Mouse (Mus musculus): ENCODE measurements around the gene Gm6812. TPM values are rescaled to one million over a fixed set of nuclear protein-coding genes. Genes with fewer than 3 reads are reported as not detected.
"Not testable (repeated sequence)": the region's sequence is repeated elsewhere in the genome, so short reads cannot be mapped to it uniquely, and the experiment has no call there.

The Gm6812 gene
- not detected in 2 replicates for polyA plus RNA-seq (2014; fragmentation: Nextera tagmentation; extraction: Ambion mirVana)

DNA sequence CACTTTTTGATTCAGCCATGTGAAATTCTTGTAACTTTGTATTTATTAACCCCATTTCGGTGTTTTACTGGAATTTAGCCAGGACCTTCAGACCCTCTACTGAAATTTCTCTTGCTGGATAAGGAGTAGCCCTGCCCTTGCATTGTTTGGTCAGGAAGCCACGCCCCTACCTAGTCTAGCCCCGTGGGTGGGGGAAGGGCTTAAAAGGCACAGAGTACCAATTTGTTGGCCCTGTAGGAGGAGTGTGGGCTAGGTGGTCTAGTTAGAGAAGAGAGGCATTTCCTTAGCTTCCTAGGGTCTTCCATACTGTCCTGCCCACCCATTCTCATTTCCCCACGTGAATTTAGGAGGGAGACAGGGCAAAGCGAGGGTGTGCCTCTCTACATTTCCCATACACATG lies at the start of gene Gm6812:
Gene Gm6812, minus strand, starts transcription at position 101 of the 400 bp plus-strand sequence.
- WGBS: 71% methylated on average over 4 of the region's 5 CpGs
- not testable (repeated sequence) for H3K4me1 ChIP-seq (replicated peaks; ENCODE audit: control insufficient read depth, insufficient read depth, low read length); H3K9ac ChIP-seq; ATAC-seq (ENCODE audit: low FRiP score); H3K36me3 ChIP-seq (replicated peaks; ENCODE audit: control insufficient read depth, insufficient read depth); H3K4me3 ChIP-seq (replicated peaks; ENCODE audit: low read length); H3K27ac ChIP-seq; H3K9me3 ChIP-seq (ENCODE audit: control insufficient read depth, low read length); H3K27me3 ChIP-seq (ENCODE audit: control insufficient read depth, insufficient read depth, low read length); DNase-seq (ENCODE audit: low spot score); H3K4me2 ChIP-seq (replicated peaks)

DNA sequence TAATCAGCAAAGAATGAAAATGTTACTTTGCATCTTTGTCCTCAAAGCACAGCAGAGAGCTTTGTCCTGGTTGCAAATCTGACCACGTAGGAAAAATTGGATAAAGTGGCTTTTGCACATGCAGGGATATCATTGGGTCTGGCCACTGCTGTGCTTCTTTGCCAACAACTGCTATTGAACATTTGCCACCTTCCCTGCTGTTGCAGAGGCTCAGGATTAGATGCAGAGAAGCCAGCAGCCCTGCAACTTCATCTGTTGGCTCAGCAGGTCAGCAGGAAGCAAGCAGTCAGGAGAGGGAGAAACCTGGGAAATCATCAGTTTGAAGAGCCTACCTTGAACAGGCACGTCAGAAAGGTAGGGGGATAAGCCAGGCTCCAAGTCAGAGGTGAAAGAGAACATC lies 27.7 kb downstream of the Gm6812 start:
- DNase-seq (ENCODE audit: low spot score) (no peak), ATAC-seq (ENCODE audit: low FRiP score) (no peak)
- Histone ChIP-seq H3K27ac (no peak overlapping the region), H3K27me3 (ENCODE audit: control insufficient read depth, insufficient read depth, low read length) (no peaks in the 10 kb centered on the region), H3K4me1 (replicated peaks; ENCODE audit: control insufficient read depth, insufficient read depth, low read length) (no peaks in the 10 kb centered on the region), H3K36me3 (replicated peaks; ENCODE audit: control insufficient read depth, insufficient read depth) (no peaks in the 10 kb centered on the region), H3K4me3 (replicated peaks; ENCODE audit: low read length) (no peak overlapping the region), H3K4me2 (replicated peaks) (no peak overlapping the region), H3K9ac (no peak overlapping the region), H3K9me3 (ENCODE audit: control insufficient read depth, low read length) (no peaks in the 10 kb centered on the region)
- 37% methylated on average over 2 of the region's 2 CpGs for WGBS

Other genes starting within 250 kb of the Gm6812 start
- 51.5 and 52.6 TPM in 2 replicates for gene Fmr1, start 214.5 kb downstream of the Gm6812 start, polyA plus RNA-seq (2014; fragmentation: Nextera tagmentation; extraction: Ambion mirVana)
- gene Fmr1nb, start 131.2 kb downstream of the Gm6812 start, polyA plus RNA-seq (2014; fragmentation: Nextera tagmentation; extraction: Ambion mirVana): not detected in 2 replicates
- 3.8 and 4.2 TPM in 2 replicates for gene Gm14698, start 72.0 kb downstream of the Gm6812 start, polyA plus RNA-seq (2014; fragmentation: Nextera tagmentation; extraction: Ambion mirVana)

All from hindbrain, embryonic 14.5 days (tissue).